ENCODE assay signal across 29 mouse cellular contexts in the genomic region with DNA sequence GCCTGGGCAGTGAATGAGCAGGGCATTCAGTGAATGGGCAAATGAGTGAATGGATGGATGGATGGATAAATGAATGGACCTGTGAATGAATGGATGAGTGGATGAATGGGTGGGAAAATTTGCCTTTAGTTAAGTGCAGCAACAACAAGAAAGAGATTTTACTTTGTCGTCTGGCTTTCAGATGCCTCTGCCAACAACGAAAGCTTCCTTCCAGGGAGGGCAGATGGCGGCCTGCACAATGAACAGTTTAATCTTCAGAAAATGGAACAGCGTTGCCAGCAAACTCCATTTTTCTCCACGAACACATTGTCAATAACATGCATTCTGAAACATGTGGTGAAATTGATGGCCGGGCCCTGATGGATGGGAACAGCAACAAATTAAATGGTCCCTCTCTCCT.
A peak's percentile ranks its signal among the peaks of the same experiment; 100 is the strongest.
DNase-seq lines count a peak whose midpoint lies in the region; ATAC-seq and TF ChIP-seq lines count a peak whose summit lies in the region.
"Had no signal": no experiment of that assay in that cellular context is flagged by ENCODE, and none has a peak within 500 bp of the region (broad histone marks: within the 10 kb centered on the region; RNA-seq: fewer than 3 reads in every experiment).

No protein-coding gene starts in this region.

- H3K36me3 ChIP-seq in forebrain, embryonic 13.5 days (ENCODE audit: poor library complexity, severe bottlenecking), result no peaks in the 10 kb centered on the region
- no peaks in the 10 kb centered on the region for H3K36me3 ChIP-seq in forebrain, embryonic 12.5 days (replicated peaks)
- no peaks in the 10 kb centered on the region for H3K36me3 ChIP-seq in midbrain, embryonic 14.5 days (ENCODE audit: control insufficient read depth, insufficient read depth, low read length)
- no peaks in the 10 kb centered on the region for H3K36me3 ChIP-seq in liver, postnatal 0 days (replicated peaks; ENCODE audit: insufficient read depth, low read length)
- H3K36me3 ChIP-seq: embryonic facial prominence, embryonic 10.5 days; heart, embryonic 13.5 days; hindbrain, embryonic 12.5 days; limb, embryonic 12.5 days; midbrain, embryonic 13.5 days; neural tube, embryonic 13.5 days had no signal

- TF ChIP-seq EP300 in liver, postnatal 0 days (IDR thresholded peaks at IDR 0.05; ENCODE audit: low read depth), result no peak

- no peak overlapping the region for H3K27ac ChIP-seq in forebrain, embryonic 13.5 days
- H3K27ac ChIP-seq in forebrain, embryonic 12.5 days, result no peak overlapping the region
- H3K27ac ChIP-seq in midbrain, embryonic 14.5 days (replicated peaks; ENCODE audit: low read depth, low read length), result no peak overlapping the region
- H3K27ac ChIP-seq in liver, postnatal 0 days (ENCODE audit: low read depth), result no peak overlapping the region
- H3K27ac ChIP-seq: embryonic facial prominence, embryonic 10.5 days; heart, embryonic 13.5 days; hindbrain, embryonic 12.5 days; kidney, postnatal 0 days; limb, embryonic 12.5 days; midbrain, embryonic 13.5 days; neural tube, embryonic 13.5 days had no signal

- peaks cover 9% of the 10 kb centered on the region for H3K4me1 ChIP-seq in forebrain, embryonic 13.5 days
- peaks cover 7% of the 10 kb centered on the region for H3K4me1 ChIP-seq in forebrain, embryonic 12.5 days
- no peaks in the 10 kb centered on the region for H3K4me1 ChIP-seq in midbrain, embryonic 14.5 days (ENCODE audit: control insufficient read depth, insufficient read depth, low read length)
- H3K4me1 ChIP-seq in liver, postnatal 0 days (ENCODE audit: insufficient read depth), result no peaks in the 10 kb centered on the region; the same call in 1 of the 2 replicates
- H3K4me1 ChIP-seq: heart, embryonic 13.5 days; hindbrain, embryonic 12.5 days; limb, embryonic 12.5 days; midbrain, embryonic 13.5 days; neural tube, embryonic 13.5 days had no signal

- H3K4me2 ChIP-seq in forebrain, embryonic 13.5 days, result no peak overlapping the region
- H3K4me2 ChIP-seq in forebrain, embryonic 12.5 days, result no peak overlapping the region
- no peak overlapping the region for H3K4me2 ChIP-seq in midbrain, embryonic 14.5 days (ENCODE audit: low read length)
- H3K4me2 ChIP-seq in liver, postnatal 0 days (ENCODE audit: low read depth, low read length), result no peak overlapping the region
- H3K4me2 ChIP-seq: heart, embryonic 13.5 days; hindbrain, embryonic 12.5 days; limb, embryonic 12.5 days; liver, embryonic 11.5 days; midbrain, embryonic 13.5 days; neural tube, embryonic 13.5 days had no signal

- H3K4me3 ChIP-seq in forebrain, embryonic 13.5 days, result no peak overlapping the region
- H3K4me3 ChIP-seq in forebrain, embryonic 12.5 days (replicated peaks), result no peak overlapping the region
- no peak overlapping the region for H3K4me3 ChIP-seq in midbrain, embryonic 14.5 days (replicated peaks; ENCODE audit: low read depth, low read length)
- no peak overlapping the region for H3K4me3 ChIP-seq in liver, postnatal 0 days (ENCODE audit: low read depth, low read length)
- H3K4me3 ChIP-seq: embryonic facial prominence, embryonic 10.5 days; heart, embryonic 13.5 days; hindbrain, embryonic 12.5 days; limb, embryonic 12.5 days; midbrain, embryonic 13.5 days; neural tube, embryonic 13.5 days had no signal

- no peak overlapping the region for H3K9ac ChIP-seq in forebrain, embryonic 13.5 days
- H3K9ac ChIP-seq in forebrain, embryonic 12.5 days, result no peak overlapping the region
- no peak overlapping the region for H3K9ac ChIP-seq in midbrain, embryonic 14.5 days (replicated peaks; ENCODE audit: low read length)
- no peak overlapping the region for H3K9ac ChIP-seq in liver, postnatal 0 days (replicated peaks)
- H3K9ac ChIP-seq: heart, embryonic 13.5 days; hindbrain, embryonic 12.5 days; limb, embryonic 12.5 days; midbrain, embryonic 13.5 days; neural tube, embryonic 13.5 days had no signal

- 0 out of 2 replicates have a peak, but pooled peaks have one; percentile 38 for ATAC-seq in forebrain, embryonic 13.5 days
- no peak for ATAC-seq in forebrain, embryonic 12.5 days (ENCODE audit: low FRiP score)
- no peak for ATAC-seq in midbrain, embryonic 14.5 days (ENCODE audit: low FRiP score, low TSS enrichment)
- no peak for ATAC-seq in liver, postnatal 0 days
- ATAC-seq: CD4-positive, CD25-positive, alpha-beta regulatory T cell, adult 4 months; inflammation-experienced regulatory T-cells, adult 6 months; midbrain, embryonic 13.5 days had no signal

- DNase-seq in right cerebral cortex, postnatal 4 days, result peak; percentile 33
- no peak for DNase-seq in right cerebral cortex, postnatal 36 days (ENCODE audit: low spot score in 2 of 2)
- DNase-seq in layer of hippocampus, adult 8-10 months (ENCODE audit: low spot score in 2 of 2), result peak; percentile 24 to 61
- DNase-seq in telencephalon, adult 2 months (ENCODE audit: low read depth, low spot score), result peak; percentile 6
- no peak for DNase-seq in midbrain, embryonic 14.5 days
- DNase-seq in liver, postnatal 0 days, result no peak
- DNase-seq: adrenal gland, postnatal 25 days; cerebellum, adult 9-10 months; gastrocnemius, postnatal 25 days; heart, adult 18-20 months; heart, postnatal 14 days; kidney, adult 18-20 months; lung, adult 2 months; lung, postnatal 14 days; retina, postnatal 1 day; thymus, adult 2 months; thymus, postnatal 4 days had no signal

- WGBS in forebrain, embryonic 13.5 days, result 22% methylated on average over 6 of the region's 6 CpGs
- 29% methylated on average over 6 of the region's 6 CpGs for WGBS in forebrain, embryonic 12.5 days
- WGBS in midbrain, embryonic 14.5 days, result 56% methylated on average over 6 of the region's 6 CpGs
- 88% methylated on average over 6 of the region's 6 CpGs for WGBS in liver, postnatal 0 days (ENCODE audit: insufficient replicate concordance)

- no peaks in the 10 kb centered on the region for H3K9me3 ChIP-seq in forebrain, embryonic 13.5 days (replicated peaks)
- H3K9me3 ChIP-seq in forebrain, embryonic 12.5 days, result no peaks in the 10 kb centered on the region
- H3K9me3 ChIP-seq in midbrain, embryonic 14.5 days (ENCODE audit: control insufficient read depth, low read length), result no peaks in the 10 kb centered on the region
- no peaks in the 10 kb centered on the region; the same call in 1 of the 2 replicates for H3K9me3 ChIP-seq in liver, postnatal 0 days (ENCODE audit: low read length)
- H3K9me3 ChIP-seq: embryonic facial prominence, embryonic 10.5 days; heart, embryonic 13.5 days; midbrain, embryonic 13.5 days; neural tube, embryonic 13.5 days had no signal

- no peak for TF ChIP-seq CTCF in liver, postnatal 0 days (IDR thresholded peaks at IDR 0.05; ENCODE audit: low read depth)

- no peaks in the 10 kb centered on the region for H3K27me3 ChIP-seq in forebrain, embryonic 13.5 days
- H3K27me3 ChIP-seq in forebrain, embryonic 12.5 days, result peaks cover 4% of the 10 kb centered on the region; the same call in 1 of the 2 replicates
- no peaks in the 10 kb centered on the region for H3K27me3 ChIP-seq in midbrain, embryonic 14.5 days (ENCODE audit: control insufficient read depth, insufficient read depth, low read length)
- H3K27me3 ChIP-seq in liver, postnatal 0 days (ENCODE audit: insufficient read depth, low read length), result no peaks in the 10 kb centered on the region
- H3K27me3 ChIP-seq: heart, embryonic 13.5 days; hindbrain, embryonic 12.5 days; limb, embryonic 12.5 days; midbrain, embryonic 13.5 days; neural tube, embryonic 13.5 days had no signal

Comparison
In these comparisons a context has a peak if more than half of its experiments do, and no peak if none do; other contexts are left out.
1. DNase-seq: peak in right cerebral cortex, postnatal 4 days (single experiment), layer of hippocampus, adult 8-10 months (2 of 2) and telencephalon, adult 2 months (single experiment); none in right cerebral cortex, postnatal 36 days (0 of 2), midbrain, embryonic 14.5 days (single experiment) and liver, postnatal 0 days (single experiment).